Mouse (Mus musculus): Measurements from ENCODE around the gene Samd4b.
A peak's percentile ranks its signal among the peaks of the same experiment; 100 is the strongest.
"Not testable (repeated sequence)": the region's sequence is repeated elsewhere in the genome, so short reads cannot be mapped to it uniquely, and the experiment has no call there.

Samd4b gene

GRCm38 (mm10) chr7:28423018-28423417 is 174.9 kb downstream of the Samd4b start:
- ATAC-seq (ENCODE audit: insufficient number of reproducible peaks, low FRiP score, low TSS enrichment): no peak

GRCm38 (mm10) chr7:28419416-28419815 is 178.5 kb downstream of the Samd4b start:
- no peak for ATAC-seq (ENCODE audit: insufficient number of reproducible peaks, low FRiP score, low TSS enrichment)

GRCm38 (mm10) chr7:28418096-28418670 is 179.8 kb downstream of the Samd4b start:
- ATAC-seq (ENCODE audit: insufficient number of reproducible peaks, low FRiP score, low TSS enrichment): no peak

GRCm38 (mm10) chr7:28417368-28417767 is 180.6 kb downstream of the Samd4b start:
- ATAC-seq (ENCODE audit: insufficient number of reproducible peaks, low FRiP score, low TSS enrichment): no peak

- no peak for ATAC-seq (ENCODE audit: insufficient number of reproducible peaks, low FRiP score, low TSS enrichment)
Observed at GRCm38 (mm10) chr7:28412826-28413225, 185.1 kb downstream of the Samd4b start.

- ATAC-seq (ENCODE audit: insufficient number of reproducible peaks, low FRiP score, low TSS enrichment): no peak
Observed at GRCm38 (mm10) chr7:28410841-28411475, 187.0 kb downstream of the Samd4b start.

GRCm38 (mm10) chr7:28401942-28402341 is 196.0 kb downstream of the Samd4b start:
- ATAC-seq (ENCODE audit: insufficient number of reproducible peaks, low FRiP score, low TSS enrichment): no peak

GRCm38 (mm10) chr7:28401030-28401429 is 196.9 kb downstream of the Samd4b start:
- no peak for ATAC-seq (ENCODE audit: insufficient number of reproducible peaks, low FRiP score, low TSS enrichment)

- ATAC-seq (ENCODE audit: insufficient number of reproducible peaks, low FRiP score, low TSS enrichment): no peak
Observed at GRCm38 (mm10) chr7:28398696-28399340, 199.1 kb downstream of the Samd4b start.

GRCm38 (mm10) chr7:28398000-28398399 is 199.9 kb downstream of the Samd4b start:
- no peak for ATAC-seq (ENCODE audit: insufficient number of reproducible peaks, low FRiP score, low TSS enrichment)

GRCm38 (mm10) chr7:28395425-28395824 is 202.5 kb downstream of the Samd4b start:
- no peak for ATAC-seq (ENCODE audit: insufficient number of reproducible peaks, low FRiP score, low TSS enrichment)

GRCm38 (mm10) chr7:28393272-28393951 is 204.5 kb downstream of the Samd4b start:
- ATAC-seq (ENCODE audit: insufficient number of reproducible peaks, low FRiP score, low TSS enrichment): no peak

GRCm38 (mm10) chr7:28392429-28393271 is 205.3 kb downstream of the Samd4b start, which contains the start of the genes Med29 and Paf1:
Med29 (minus strand) TSS chr7:28392708.
Paf1 (plus strand) TSS chr7:28392951.
- peak; percentile 98 for ATAC-seq (ENCODE audit: insufficient number of reproducible peaks, low FRiP score, low TSS enrichment)

- no peak for ATAC-seq (ENCODE audit: insufficient number of reproducible peaks, low FRiP score, low TSS enrichment)
Observed at GRCm38 (mm10) chr7:28390331-28390730, 207.6 kb downstream of the Samd4b start.

- not testable (repeated sequence) for ATAC-seq (ENCODE audit: insufficient number of reproducible peaks, low FRiP score, low TSS enrichment)
Observed at GRCm38 (mm10) chr7:28387384-28387783, 210.6 kb downstream of the Samd4b start.

GRCm38 (mm10) chr7:28386877-28387276 is 211.1 kb downstream of the Samd4b start:
- not testable (repeated sequence) for ATAC-seq (ENCODE audit: insufficient number of reproducible peaks, low FRiP score, low TSS enrichment)

GRCm38 (mm10) chr7:28386462-28386861 is 211.5 kb downstream of the Samd4b start:
- ATAC-seq (ENCODE audit: insufficient number of reproducible peaks, low FRiP score, low TSS enrichment): no peak

GRCm38 (mm10) chr7:28386007-28386406 is 211.9 kb downstream of the Samd4b start:
- no peak for ATAC-seq (ENCODE audit: insufficient number of reproducible peaks, low FRiP score, low TSS enrichment)

GRCm38 (mm10) chr7:28385196-28385595 is 212.7 kb downstream of the Samd4b start:
- no peak for ATAC-seq (ENCODE audit: insufficient number of reproducible peaks, low FRiP score, low TSS enrichment)

- ATAC-seq (ENCODE audit: insufficient number of reproducible peaks, low FRiP score, low TSS enrichment): no peak
Observed at GRCm38 (mm10) chr7:28384162-28384561, 213.8 kb downstream of the Samd4b start.
